Mouse (Mus musculus) testis, adult 2 months (tissue): Measurements from ENCODE around the gene Siae. TPM values are rescaled to one million over a fixed set of nuclear protein-coding genes. Genes with fewer than 3 reads are reported as not detected.

Source experiments
- H3K27ac ChIP-seq: fragments of 200-500 bp; 2 replicates; pipeline ENCODE4 v1.5.1; 2012; ENCODE audit warnings: low read depth, low read length; ENCODE audit not compliant: control insufficient read depth, insufficient read depth
- H3K27me3 ChIP-seq: fragments of 200-500 bp; 2 replicates; pipeline ENCODE4 v1.6.1; 2012; ENCODE audit warnings: mild to moderate bottlenecking, low read length, moderate library complexity; ENCODE audit not compliant: control insufficient read depth, insufficient read depth
- H3K36me3 ChIP-seq: fragments of 200-500 bp; 2 replicates; pipeline ENCODE4 v1.6.1; 2012; ENCODE audit warnings: mild to moderate bottlenecking, low read length; ENCODE audit not compliant: control insufficient read depth, insufficient read depth
- H3K4me1 ChIP-seq: fragments of 200-500 bp; 2 replicates; pipeline ENCODE4 v1.6.1; 2012; ENCODE audit warnings: low read length; ENCODE audit not compliant: control insufficient read depth, insufficient read depth
- H3K4me3 ChIP-seq: fragments of 200-500 bp; 2 replicates; pipeline ENCODE4 v1.5.1; 2012; ENCODE audit warnings: low read depth, mild to moderate bottlenecking, low read length, moderate library complexity, mixed read lengths; ENCODE audit not compliant: control insufficient read depth
- CTCF ChIP-seq: fragments of 200-500 bp; IDR thresholded peaks from 2 replicates; pipeline ENCODE4 v1.5.1; 2012; ENCODE audit warnings: low read depth, mild to moderate bottlenecking, inconsistent platforms, low read length, moderate library complexity; ENCODE audit not compliant: control insufficient read depth, insufficient read depth, insufficient replicate concordance
- POLR2A ChIP-seq: fragments of 200-500 bp; IDR thresholded peaks from 2 replicates; pipeline ENCODE4 v1.6.1; 2012; ENCODE audit warnings: low read depth, mild to moderate bottlenecking, inconsistent platforms, low read length, moderate library complexity; ENCODE audit not compliant: control insufficient read depth
- polyA plus RNA-seq: library from polyadenylated mRNA; depleted of rRNA; stranded (reverse); fragments of >200 nt; gene quantifications from 2 replicates; pipeline ENCODE4 v1.2.3, GENCODE M21; 2012

Siae gene
- polyA plus RNA-seq, 1 experiment = 11.9 TPM

GRCm38 (mm10) chr9:37621290-37621689, 65.8 kb downstream of the Siae start:
- H3K36me3 ChIP-seq = no peaks in the 10 kb centered on the region
- no peaks in the 10 kb centered on the region for H3K27me3 ChIP-seq
- TF ChIP-seq CTCF (no peak), POLR2A (no peak)
- H3K4me1 ChIP-seq = no peaks in the 10 kb centered on the region
- no peak overlapping the region for H3K27ac ChIP-seq
- H3K4me3 ChIP-seq = no peak overlapping the region

- TF ChIP-seq CTCF = no peak
- no peak for TF ChIP-seq POLR2A
- H3K36me3 ChIP-seq = no peaks in the 10 kb centered on the region
- H3K27me3 ChIP-seq = no peaks in the 10 kb centered on the region
- no peak overlapping the region for H3K4me3 ChIP-seq
- no peaks in the 10 kb centered on the region for H3K4me1 ChIP-seq
- no peak overlapping the region for H3K27ac ChIP-seq
These were observed 68.5 kb downstream of the Siae start for GRCm38 (mm10) chr9:37623981-37624380.

GRCm38 (mm10) chr9:37624502-37624901, 69.0 kb downstream of the Siae start:
- Histone ChIP-seq H3K36me3 (no peaks in the 10 kb centered on the region), H3K4me1 (no peaks in the 10 kb centered on the region), H3K27ac (no peak overlapping the region), H3K4me3 (no peak overlapping the region), H3K27me3 (no peaks in the 10 kb centered on the region)
- TF ChIP-seq CTCF = no peak
- no peak for TF ChIP-seq POLR2A

GRCm38 (mm10) chr9:37625129-37625528, 69.6 kb downstream of the Siae start:
- Histone ChIP-seq H3K4me1 (no peaks in the 10 kb centered on the region), H3K27me3 (no peaks in the 10 kb centered on the region), H3K27ac (no peak overlapping the region), H3K36me3 (no peaks in the 10 kb centered on the region), H3K4me3 (no peak overlapping the region)
- TF ChIP-seq CTCF (no peak), POLR2A (no peak)

- TF ChIP-seq POLR2A (no peak), CTCF (no peak)
- Histone ChIP-seq H3K27ac (no peak overlapping the region), H3K27me3 (no peaks in the 10 kb centered on the region), H3K4me1 (no peaks in the 10 kb centered on the region), H3K36me3 (no peaks in the 10 kb centered on the region), H3K4me3 (no peak overlapping the region)
These were observed 70.1 kb downstream of the Siae start for GRCm38 (mm10) chr9:37625641-37626040.

- no peaks in the 10 kb centered on the region for H3K4me1 ChIP-seq
- H3K4me3 ChIP-seq = no peak overlapping the region
- TF ChIP-seq CTCF (no peak), POLR2A (no peak)
- no peaks in the 10 kb centered on the region for H3K27me3 ChIP-seq
- H3K27ac ChIP-seq = no peak overlapping the region
- no peaks in the 10 kb centered on the region for H3K36me3 ChIP-seq
These were observed 70.6 kb downstream of the Siae start for GRCm38 (mm10) chr9:37626103-37626567.

GRCm38 (mm10) chr9:37627263-37627662, 71.8 kb downstream of the Siae start:
- Histone ChIP-seq H3K4me3 (no peak overlapping the region), H3K4me1 (no peaks in the 10 kb centered on the region), H3K27ac (no peak overlapping the region), H3K27me3 (no peaks in the 10 kb centered on the region), H3K36me3 (no peaks in the 10 kb centered on the region)
- no peak for TF ChIP-seq POLR2A
- no peak for TF ChIP-seq CTCF

- H3K27ac ChIP-seq = no peak overlapping the region
- no peaks in the 10 kb centered on the region for H3K4me1 ChIP-seq
- H3K27me3 ChIP-seq = no peaks in the 10 kb centered on the region
- H3K36me3 ChIP-seq = no peaks in the 10 kb centered on the region
- TF ChIP-seq CTCF (no peak), POLR2A (no peak)
- H3K4me3 ChIP-seq = no peak overlapping the region
These were observed 73.1 kb downstream of the Siae start for GRCm38 (mm10) chr9:37628581-37628980.
